Mouse (Mus musculus): Measurements from ENCODE around the gene Hoxd4.

The Hoxd4 gene

GRCm38 (mm10) chr2:74745540-74746297, 34.0 kb downstream of the Hoxd4 start:
- no peak for DNase-seq (ENCODE audit: low spot score)

GRCm38 (mm10) chr2:74746298-74746921, 34.7 kb downstream of the Hoxd4 start:
- DNase-seq (ENCODE audit: low spot score): no peak

GRCm38 (mm10) chr2:74747006-74747405, 35.3 kb downstream of the Hoxd4 start:
- peak; percentile 17 for DNase-seq (ENCODE audit: low spot score)

- no peak for DNase-seq (ENCODE audit: low spot score)
These were observed 36.0 kb downstream of the Hoxd4 start for GRCm38 (mm10) chr2:74747661-74748141.

- no peak for DNase-seq (ENCODE audit: low spot score)
These were observed 36.8 kb downstream of the Hoxd4 start for GRCm38 (mm10) chr2:74748436-74748995.

- peak; percentile 58 for DNase-seq (ENCODE audit: low spot score)
These were observed 37.8 kb downstream of the Hoxd4 start for GRCm38 (mm10) chr2:74749337-74750121.

GRCm38 (mm10) chr2:74750731-74751250, 39.1 kb downstream of the Hoxd4 start:
- DNase-seq (ENCODE audit: low spot score): no peak

- no peak for DNase-seq (ENCODE audit: low spot score)
These were observed 40.1 kb downstream of the Hoxd4 start for GRCm38 (mm10) chr2:74751861-74752260.

- peak; percentile 17 for DNase-seq (ENCODE audit: low spot score)
These were observed 40.9 kb downstream of the Hoxd4 start for GRCm38 (mm10) chr2:74752431-74753174.

- peak; percentile 38 for DNase-seq (ENCODE audit: low spot score)
These were observed 41.4 kb downstream of the Hoxd4 start for GRCm38 (mm10) chr2:74753175-74753523.

GRCm38 (mm10) chr2:74753711-74754110, 42.0 kb downstream of the Hoxd4 start:
- no peak for DNase-seq (ENCODE audit: low spot score)

GRCm38 (mm10) chr2:74760146-74760545, 48.4 kb downstream of the Hoxd4 start:
- no peak for DNase-seq (ENCODE audit: low spot score)

GRCm38 (mm10) chr2:74761941-74762340, 50.2 kb downstream of the Hoxd4 start:
- DNase-seq (ENCODE audit: low spot score): no peak

- DNase-seq (ENCODE audit: low spot score): peak; percentile 56
These were observed 51.0 kb downstream of the Hoxd4 start, which contains the start of gene Hoxd1 for GRCm38 (mm10) chr2:74762522-74763244. Gene Hoxd1 (plus strand): TSS chr2:74762980.

GRCm38 (mm10) chr2:74763245-74763735, 51.6 kb downstream of the Hoxd4 start:
- no peak for DNase-seq (ENCODE audit: low spot score)

- DNase-seq (ENCODE audit: low spot score): no peak
These were observed 52.2 kb downstream of the Hoxd4 start for GRCm38 (mm10) chr2:74763976-74764375.

GRCm38 (mm10) chr2:74774359-74774758, 62.6 kb downstream of the Hoxd4 start:
- DNase-seq (ENCODE audit: low spot score): no peak

- no peak for DNase-seq (ENCODE audit: low spot score)
These were observed 66.0 kb downstream of the Hoxd4 start for GRCm38 (mm10) chr2:74777536-74778275.

All from yolk sac, embryonic 10.5 days (tissue).